Comparison of ENCODE assay signal across 10 mouse cellular contexts in the genomic region with DNA sequence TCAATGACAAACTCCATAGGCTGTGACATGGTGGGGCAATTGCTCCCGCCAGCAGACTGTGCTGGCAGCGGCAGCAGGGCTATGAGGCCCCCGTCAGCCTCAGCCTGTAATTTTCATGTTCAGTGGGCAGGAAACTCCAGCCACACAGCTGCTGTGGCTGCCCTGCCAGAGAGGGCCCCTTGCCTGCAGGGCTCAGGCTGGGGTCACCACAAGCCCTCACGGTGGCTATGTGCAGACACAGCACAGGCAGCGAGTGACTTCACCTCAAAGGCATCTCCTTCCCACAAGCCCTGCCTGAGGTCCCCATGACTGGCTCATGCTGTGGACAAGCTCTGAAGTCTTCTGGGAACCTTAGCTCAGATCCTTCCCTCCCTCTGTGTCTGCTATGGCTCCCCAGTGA. TPM values are rescaled to one million over a fixed set of nuclear protein-coding genes. Genes with fewer than 3 reads are reported as not detected.
DNase-seq lines count a peak whose midpoint lies in the region; ATAC-seq and TF ChIP-seq lines count a peak whose summit lies in the region.
"Had no signal": no experiment of that assay in that cellular context is flagged by ENCODE, and none has a peak within 500 bp of the region (broad histone marks: within the 10 kb centered on the region; RNA-seq: fewer than 3 reads in every experiment).

No protein-coding gene starts in this region.

- H3K4me3 ChIP-seq in kidney, embryonic 14.5 days (ENCODE audit: low read length) = no peak overlapping the region
- no peak overlapping the region for H3K4me3 ChIP-seq in C2C12 (ENCODE audit: insufficient read depth, poor library complexity, severe bottlenecking)
- no peak overlapping the region for H3K4me3 ChIP-seq in heart, postnatal 0 days (ENCODE audit: low read depth, low read length)
- H3K4me3 ChIP-seq: neural tube, embryonic 13.5 days had no signal

- no peaks in the 10 kb centered on the region for H3K79me3 ChIP-seq in C2C12 (ENCODE audit: low read depth)

- no peak for TF ChIP-seq CTCF in C2C12 (IDR thresholded peaks at IDR 0.05; ENCODE audit: control insufficient read depth, insufficient read depth, insufficient read length)
- TF ChIP-seq CTCF in heart, postnatal 0 days (IDR thresholded peaks at IDR 0.05; ENCODE audit: low read depth) = no peak

- peaks cover 18% of the 10 kb centered on the region for H3K4me1 ChIP-seq in kidney, embryonic 14.5 days (ENCODE audit: control insufficient read depth, insufficient read depth, low read length)
- peaks cover 39% of the 10 kb centered on the region for H3K4me1 ChIP-seq in heart, postnatal 0 days (ENCODE audit: control insufficient read depth, insufficient read depth)

- H3K27me3 ChIP-seq in kidney, embryonic 14.5 days (ENCODE audit: control insufficient read depth, insufficient read depth, low read length) = no peaks in the 10 kb centered on the region
- H3K27me3 ChIP-seq in C2C12 (ENCODE audit: control insufficient read depth, insufficient read depth, insufficient read length) = no peaks in the 10 kb centered on the region
- no peaks in the 10 kb centered on the region for H3K27me3 ChIP-seq in heart, postnatal 0 days (ENCODE audit: control insufficient read depth, insufficient read depth, low read length)
- H3K27me3 ChIP-seq: neural tube, embryonic 13.5 days had no signal

- H3K36me3 ChIP-seq in kidney, embryonic 14.5 days (ENCODE audit: control insufficient read depth, insufficient read depth, low read length) = no peaks in the 10 kb centered on the region
- H3K36me3 ChIP-seq in C2C12 (ENCODE audit: control insufficient read depth, insufficient read depth) = no peaks in the 10 kb centered on the region
- H3K36me3 ChIP-seq in heart, postnatal 0 days (replicated peaks; ENCODE audit: control insufficient read depth, insufficient read depth, low read length) = no peaks in the 10 kb centered on the region
- H3K36me3 ChIP-seq: neural tube, embryonic 13.5 days had no signal

- no peak overlapping the region; the same call in 1 of the 2 replicates for H3K9ac ChIP-seq in kidney, embryonic 14.5 days (ENCODE audit: low read depth, low read length)
- no peak overlapping the region; the same call in 1 of the 2 replicates for H3K9ac ChIP-seq in heart, postnatal 0 days (replicated peaks; ENCODE audit: low read depth, low read length)
- H3K9ac ChIP-seq: liver, embryonic 14.5 days had no signal

- H3K27ac ChIP-seq in kidney, embryonic 14.5 days (ENCODE audit: low read depth, low read length) = peak overlapping the region; percentile 63; the same call in 1 of the 2 replicates
- peak overlapping the region; percentile 60 for H3K27ac ChIP-seq in heart, postnatal 0 days (ENCODE audit: low read depth)
- H3K27ac ChIP-seq: liver, embryonic 14.5 days; neural tube, embryonic 13.5 days had no signal

- H3K9me3 ChIP-seq in kidney, embryonic 14.5 days (ENCODE audit: control insufficient read depth, low read length) = no peaks in the 10 kb centered on the region
- no peaks in the 10 kb centered on the region for H3K9me3 ChIP-seq in heart, postnatal 0 days (replicated peaks; ENCODE audit: control insufficient read depth, low read length)
- H3K9me3 ChIP-seq: neural tube, embryonic 13.5 days had no signal

- ATAC-seq in kidney, embryonic 14.5 days (ENCODE audit: low FRiP score, low TSS enrichment) = peak; percentile 81
- ATAC-seq in heart, postnatal 0 days (ENCODE audit: insufficient read depth, low read depth) = peak; percentile 62

- TF ChIP-seq EP300 in heart, postnatal 0 days (IDR thresholded peaks at IDR 0.05; ENCODE audit: low read depth) = no peak

- no peak overlapping the region for H3ac ChIP-seq in C2C12 (ENCODE audit: control insufficient read depth, insufficient read length, low read depth)

- DNase-seq in kidney, postnatal 25 days = no peak
- peak; percentile 81 for DNase-seq in 3134 (ENCODE audit: extremely low read depth, insufficient read length, low spot score)
- peak; percentile 45 for DNase-seq in heart, postnatal 0 days (ENCODE audit: low spot score)
- DNase-seq in adrenal gland, postnatal 36 days = no peak
- no peak for DNase-seq in layer of hippocampus, adult 18-20 months (ENCODE audit: low spot score in 2 of 2)
- DNase-seq: kidney, adult 11 months had no signal

- no peak overlapping the region for H3K4me2 ChIP-seq in kidney, embryonic 14.5 days (replicated peaks; ENCODE audit: low read depth, low read length)
- H3K4me2 ChIP-seq in heart, postnatal 0 days (ENCODE audit: low read depth, low read length) = no peak overlapping the region
- H3K4me2 ChIP-seq: neural tube, embryonic 13.5 days had no signal

- H3K79me2 ChIP-seq in C2C12 (ENCODE audit: control insufficient read depth, insufficient read depth) = no peaks in the 10 kb centered on the region

- 32% methylated on average over 5 of the region's 5 CpGs for WGBS in kidney, embryonic 14.5 days
- WGBS in heart, postnatal 0 days = 26% methylated on average over 5 of the region's 5 CpGs

TF ChIP-seq in C2C12, 6 proteins besides CTCF, POLR2A, EP300 and RAD21:
- TF ChIP-seq FOSL1 (IDR thresholded peaks at IDR 0.05; ENCODE audit: insufficient read depth, low read length, poor library complexity, severe bottlenecking) (peak; percentile 14), MYOG (IDR thresholded peaks at IDR 0.05; ENCODE audit: control insufficient read depth, extremely low read depth, insufficient read length) (no peak), USF1 (IDR thresholded peaks at IDR 0.05; ENCODE audit: low read depth) (no peak), MYOD1 (IDR thresholded peaks at IDR 0.05; ENCODE audit: control insufficient read depth, insufficient read length, low read depth) (peak; percentile 77), MAX (IDR thresholded peaks at IDR 0.05) (no peak)

RNA-seq across cellular contexts. Expression of a gene that starts 7.5 kb away (rescaled TPM):
- polyA plus RNA-seq in kidney, embryonic 14.5 days (2014; fragmentation: Nextera tagmentation; extraction: Ambion mirVana) = 7.0 and 8.6 TPM in 2 replicates
- polyA plus RNA-seq in C2C12 (2012; fragmentation: generic; extraction: Trizol) = 12.0 TPM
- total RNA-seq in heart, postnatal 0 days (2014; rRNA removed; ENCODE audit: low replicate concordance) = 43.3 and 49.5 TPM in 2 replicates
- 17.2 and 19.2 TPM in 2 replicates for polyA plus RNA-seq in heart, postnatal 0 days (2015; fragmentation: Nextera tagmentation; extraction: Ambion mirVana)
- 10 to 100 TPM; 35.0 to 71.4 TPM for total RNA-seq in adrenal gland, postnatal 36 days (2021)
- total RNA-seq in layer of hippocampus, adult 18-20 months (2021) = 1 to 10 TPM; 7.5 to 7.7 TPM

RNA-seq across cellular contexts. Expression of a gene that starts 52.7 kb away (rescaled TPM):
- 4.2 and 11.3 TPM in 2 replicates for polyA plus RNA-seq in kidney, embryonic 14.5 days (2014; fragmentation: Nextera tagmentation; extraction: Ambion mirVana)
- 0.20 TPM for polyA plus RNA-seq in C2C12 (2012; fragmentation: generic; extraction: Trizol)
- 11.4 and 15.2 TPM in 2 replicates for total RNA-seq in heart, postnatal 0 days (2014; rRNA removed; ENCODE audit: low replicate concordance)
- 6.8 and 9.4 TPM in 2 replicates for polyA plus RNA-seq in heart, postnatal 0 days (2015; fragmentation: Nextera tagmentation; extraction: Ambion mirVana)
- total RNA-seq in adrenal gland, postnatal 36 days (2021) = 10 to 100 TPM; 16.8 to 24.0 TPM
- 1 to 10 TPM; 1.5 to 2.6 TPM for total RNA-seq in layer of hippocampus, adult 18-20 months (2021)

Comparison
In these comparisons a context has a peak if more than half of its experiments do, and no peak if none do; other contexts are left out.
1. DNase-seq: peak in 3134 (single experiment) and heart, postnatal 0 days (single experiment); none in kidney, postnatal 25 days (0 of 2), adrenal gland, postnatal 36 days (0 of 2) and layer of hippocampus, adult 18-20 months (0 of 2).